Mouse (Mus musculus): Measurements from ENCODE around the gene Rpusd4.

DNA sequence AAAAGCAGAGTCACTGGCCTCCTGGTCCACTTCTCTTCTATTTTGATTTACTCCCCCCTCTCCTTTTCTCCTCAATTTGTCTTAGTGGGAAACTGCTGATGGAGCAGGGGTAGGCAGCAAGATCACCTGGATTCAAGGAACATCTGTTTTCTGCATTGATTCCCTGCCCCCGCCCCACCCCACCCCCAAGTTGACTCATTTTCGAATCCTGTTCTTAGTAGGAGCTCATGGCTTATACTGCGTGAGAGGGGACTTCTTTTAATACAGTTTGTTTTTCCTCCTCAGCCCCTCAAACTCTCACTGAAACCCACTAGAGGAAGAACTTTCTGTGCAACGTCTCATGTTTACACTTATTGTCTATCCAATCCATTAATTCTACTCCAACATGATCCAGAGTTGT, 56.3 kb downstream of the Rpusd4 start:
- TF ChIP-seq CTCF (IDR thresholded peaks at IDR 0.05; ENCODE audit: low read depth), result no peak
- TF ChIP-seq EP300 (optimal IDR thresholded peaks at IDR 0.05), result no peak
